Mouse (Mus musculus) neural tube, embryonic 12.5 days (tissue): ENCODE results near the gene Tjp1. TPM values are rescaled to one million over a fixed set of nuclear protein-coding genes. Genes with fewer than 3 reads are reported as not detected.
A peak's percentile ranks its signal among the peaks of the same experiment; 100 is the strongest.

Source experiments
- ATAC-seq: fragments of 200-750 bp; cut with Nextera tagmentation; 2 replicates; pipeline ENCODE4 v1.8.0; 2017; ENCODE audit warnings: low read depth, mild to moderate bottlenecking, moderate TSS enrichment, moderate library complexity; ENCODE audit not compliant: low FRiP score
- H3K27ac ChIP-seq: fragments of 300-500 bp; sonication (generic); 2 replicates; pipeline ENCODE4 v1.5.1; 2016
- H3K27me3 ChIP-seq: fragments of 300-500 bp; sonication (generic); replicated peaks from 2 replicates; pipeline ENCODE4 v1.6.1; 2016; ENCODE audit warnings: mild to moderate bottlenecking
- H3K36me3 ChIP-seq: fragments of 300-500 bp; sonication (generic); 2 replicates; pipeline ENCODE4 v1.6.1; 2016; ENCODE audit warnings: mild to moderate bottlenecking
- H3K4me1 ChIP-seq: fragments of 300-500 bp; sonication (generic); 2 replicates; pipeline ENCODE4 v1.6.1; 2016
- H3K4me2 ChIP-seq: fragments of 300-500 bp; sonication (generic); replicated peaks from 2 replicates; pipeline ENCODE4 v1.6.1; 2016; ENCODE audit warnings: mild to moderate bottlenecking
- H3K4me3 ChIP-seq: fragments of 300-500 bp; sonication (generic); 2 replicates; pipeline ENCODE4 v1.5.1; 2016
- H3K9ac ChIP-seq: fragments of 300-500 bp; sonication (generic); 2 replicates; pipeline ENCODE4 v1.6.1; 2016; ENCODE audit warnings: mild to moderate bottlenecking
- H3K9me3 ChIP-seq: fragments of 300-500 bp; sonication (generic); 2 replicates; pipeline ENCODE4 v1.6.1; 2016; ENCODE audit warnings: mild to moderate bottlenecking
- WGBS: fragments of 180-500 bp; shearing (Covaris S2); methylation state at CpG from one replicate; pipeline ENCODE4 v1.1.7; 2016; 5-methylcytosine and 5-hydroxymethylcytosine counted together
- polyA plus RNA-seq: library from polyadenylated mRNA; unstranded; fragments of >200 nt; fragmentation: Nextera tagmentation; extraction: Ambion mirVana; gene quantifications from 2 replicates; pipeline ENCODE4 v1.2.1, GENCODE M21; 2016

Gene Tjp1
- polyA plus RNA-seq, 1 experiment from 2014 or later: 27.4 TPM

DNA sequence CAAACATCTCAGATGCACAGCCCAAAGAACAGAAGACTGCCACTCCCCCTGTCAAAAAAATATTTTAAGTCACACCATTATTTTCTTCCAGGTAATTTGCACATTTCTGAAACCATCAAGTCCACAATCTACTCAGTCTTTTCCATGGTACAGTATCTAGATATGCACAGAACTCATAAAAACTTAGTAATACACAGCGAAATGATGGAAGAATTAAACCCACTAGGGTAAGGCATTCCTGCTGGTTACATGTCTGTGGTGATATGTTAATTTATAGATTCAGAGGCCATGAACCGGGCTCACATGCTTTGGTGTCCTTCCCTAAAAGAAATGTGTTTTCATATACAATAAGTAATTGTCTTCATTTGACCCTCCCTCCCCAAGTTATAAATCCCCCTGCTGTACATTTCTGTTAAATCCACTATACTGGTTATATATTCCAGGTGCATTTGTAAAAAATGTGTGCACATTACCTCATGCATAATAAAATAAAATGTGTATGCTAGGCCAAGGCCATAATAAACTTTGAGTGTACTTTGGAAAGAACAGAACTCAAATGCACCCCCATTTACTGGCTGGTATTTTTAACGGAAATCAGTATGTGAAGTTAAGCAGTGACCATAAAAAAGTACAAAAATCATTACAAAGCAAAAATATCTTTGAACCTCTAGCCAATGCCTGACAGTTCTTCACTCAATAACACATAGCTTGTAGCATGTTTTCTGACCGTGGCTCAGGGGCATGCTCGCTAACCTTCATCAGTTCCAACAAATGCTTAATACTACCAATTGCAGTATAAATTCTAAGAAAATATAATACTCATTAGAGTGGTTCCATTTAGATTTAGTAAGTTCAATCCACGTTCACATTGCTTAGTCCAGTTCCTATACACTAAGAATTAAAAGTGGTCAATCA lies 230.6 kb downstream of the Tjp1 start:
- ATAC-seq: no peak
- Histone ChIP-seq H3K36me3 (peaks cover 36% of the 10 kb centered on the region), H3K4me3 (no peak overlapping the region), H3K9ac (no peak overlapping the region), H3K27me3 (no peaks in the 10 kb centered on the region), H3K4me2 (no peak overlapping the region), H3K27ac (no peak overlapping the region), H3K9me3 (no peaks in the 10 kb centered on the region), H3K4me1 (no peaks in the 10 kb centered on the region)
- WGBS: 93% methylated on average over 6 of the region's 6 CpGs

DNA sequence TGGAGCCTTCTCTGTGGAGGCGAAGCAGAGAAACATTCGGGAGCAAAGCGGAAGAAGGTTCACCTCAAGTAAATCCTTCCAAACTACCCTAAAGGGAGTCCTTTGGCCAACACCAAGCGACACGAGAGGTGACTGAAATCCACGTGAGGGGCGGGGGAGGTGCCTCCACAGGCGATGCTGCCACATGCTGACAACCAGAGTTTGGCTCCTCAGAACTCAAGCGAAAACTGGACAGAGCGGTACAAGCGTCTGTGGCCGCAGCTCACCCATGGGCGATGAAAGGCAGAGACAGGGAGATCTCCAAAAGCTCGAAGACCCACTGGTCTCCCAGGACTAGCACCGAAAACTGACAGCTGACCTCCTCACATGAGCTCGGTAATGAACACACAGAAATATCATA lies 244.7 kb downstream of the Tjp1 start:
- Histone ChIP-seq H3K9ac (no peak overlapping the region), H3K9me3 (no peaks in the 10 kb centered on the region), H3K36me3 (no peaks in the 10 kb centered on the region), H3K4me3 (no peak overlapping the region), H3K4me2 (no peak overlapping the region), H3K27ac (no peak overlapping the region), H3K4me1 (peaks cover 7% of the 10 kb centered on the region; the same call in 1 of the 2 replicates), H3K27me3 (no peaks in the 10 kb centered on the region)
- no peak for ATAC-seq
- WGBS: 79% methylated on average over 16 of the region's 16 CpGs

DNA sequence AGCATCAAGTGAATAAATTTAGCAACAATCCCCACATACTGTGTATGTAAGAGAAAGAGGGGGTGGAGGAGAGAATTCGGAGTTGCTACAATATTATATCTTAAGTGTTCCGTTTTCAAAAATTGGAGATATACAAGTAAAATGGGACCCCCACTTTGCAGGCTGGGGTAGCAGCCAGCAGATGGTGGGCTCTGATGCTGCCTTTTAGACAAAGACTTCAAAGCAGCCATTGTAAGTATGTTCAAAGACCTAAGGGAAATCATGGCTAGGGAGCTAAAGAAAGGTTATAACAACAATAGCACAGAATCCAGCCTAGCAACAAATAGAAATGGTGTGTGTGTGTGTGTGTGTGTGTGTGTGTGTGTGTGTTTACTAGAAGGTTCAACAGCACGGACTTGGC lies 245.6 kb downstream of the Tjp1 start:
- H3K27me3 ChIP-seq: no peaks in the 10 kb centered on the region
- H3K4me2 ChIP-seq: no peak overlapping the region
- no peaks in the 10 kb centered on the region for H3K36me3 ChIP-seq
- no peak overlapping the region for H3K9ac ChIP-seq
- H3K4me1 ChIP-seq: peaks cover 7% of the 10 kb centered on the region; the same call in 1 of the 2 replicates
- no peak overlapping the region for H3K27ac ChIP-seq
- ATAC-seq: no peak
- H3K9me3 ChIP-seq: no peaks in the 10 kb centered on the region
- 55% methylated on average over 3 of the region's 3 CpGs for WGBS
- H3K4me3 ChIP-seq: no peak overlapping the region

GRCm38 (mm10) chr7:65280944-65281912 lies 246.4 kb downstream of the Tjp1 start:
- 65% methylated on average over 10 of the region's 10 CpGs for WGBS
- Histone ChIP-seq H3K27me3 (no peaks in the 10 kb centered on the region), H3K27ac (no peak overlapping the region), H3K4me3 (no peak overlapping the region), H3K36me3 (no peaks in the 10 kb centered on the region), H3K4me1 (peaks cover 7% of the 10 kb centered on the region; the same call in 1 of the 2 replicates), H3K9me3 (no peaks in the 10 kb centered on the region), H3K9ac (no peak overlapping the region), H3K4me2 (no peak overlapping the region)
- 0 out of 2 replicates have a peak, but pooled peaks have one; percentile 30 for ATAC-seq

DNA sequence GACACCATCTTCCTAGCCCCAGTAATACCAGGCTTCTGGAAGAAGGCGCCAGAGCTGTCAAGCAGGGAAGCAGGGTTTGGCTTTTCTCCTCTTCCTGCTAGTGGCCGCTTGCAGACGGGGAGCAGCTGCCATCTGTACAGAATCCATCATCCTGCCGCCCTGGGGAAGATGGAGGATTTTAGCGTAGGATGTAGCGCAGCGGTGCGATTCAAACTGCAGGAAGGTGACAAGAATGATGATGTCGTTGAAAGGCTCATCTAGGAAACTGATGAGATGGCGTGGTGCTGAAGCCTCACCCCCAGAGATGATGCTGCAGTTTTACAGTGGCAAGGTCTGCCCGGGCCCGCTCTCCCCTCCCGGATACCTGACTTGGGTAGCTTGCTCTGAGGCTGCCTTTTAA lies 248.3 kb downstream of the Tjp1 start:
- WGBS: 70% methylated on average over 13 of the region's 13 CpGs
- Histone ChIP-seq H3K27me3 (no peaks in the 10 kb centered on the region), H3K4me3 (no peak overlapping the region), H3K36me3 (no peaks in the 10 kb centered on the region), H3K9ac (no peak overlapping the region), H3K4me2 (no peak overlapping the region), H3K27ac (no peak overlapping the region), H3K4me1 (peaks cover 7% of the 10 kb centered on the region; the same call in 1 of the 2 replicates), H3K9me3 (no peaks in the 10 kb centered on the region)
- ATAC-seq: peak; percentile 34; the same call in 1 of the 2 replicates

GRCm38 (mm10) chr7:65275761-65276160 lies 251.8 kb downstream of the Tjp1 start:
- no peak for ATAC-seq
- Histone ChIP-seq H3K9ac (no peak overlapping the region), H3K4me3 (no peak overlapping the region), H3K27me3 (no peaks in the 10 kb centered on the region), H3K4me2 (no peak overlapping the region), H3K36me3 (no peaks in the 10 kb centered on the region), H3K9me3 (no peaks in the 10 kb centered on the region), H3K27ac (no peak overlapping the region), H3K4me1 (no peaks in the 10 kb centered on the region)
- WGBS: 87% methylated on average over 4 of the region's 4 CpGs

- Histone ChIP-seq H3K4me3 (no peak overlapping the region), H3K9ac (no peak overlapping the region), H3K27ac (no peak overlapping the region), H3K4me2 (no peak overlapping the region), H3K4me1 (no peaks in the 10 kb centered on the region), H3K27me3 (no peaks in the 10 kb centered on the region), H3K36me3 (no peaks in the 10 kb centered on the region), H3K9me3 (no peaks in the 10 kb centered on the region)
- ATAC-seq: no peak
- WGBS: 87% methylated on average over 5 of the region's 5 CpGs
These were observed 253.4 kb downstream of the Tjp1 start for GRCm38 (mm10) chr7:65274216-65274615.

DNA sequence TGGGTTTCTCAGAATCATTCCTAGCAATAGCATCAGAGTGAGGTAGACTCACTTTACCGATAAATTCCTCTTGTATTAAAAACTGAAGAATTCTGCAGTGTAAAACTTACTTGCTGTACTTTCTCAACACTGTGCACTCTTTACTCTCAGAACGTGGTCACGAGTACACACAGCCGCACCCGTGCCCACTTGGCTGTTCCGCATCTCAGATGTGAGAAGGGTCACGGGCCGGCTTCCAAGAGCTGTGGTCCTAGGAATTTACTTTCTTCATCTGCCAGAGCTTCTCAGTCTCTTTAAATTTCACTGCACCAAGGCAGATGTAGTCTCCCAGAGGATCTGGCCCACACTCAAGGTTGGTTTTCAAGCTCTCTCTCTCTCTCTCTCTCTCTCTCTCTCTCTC lies 277.9 kb downstream of the Tjp1 start:
- no peaks in the 10 kb centered on the region for H3K36me3 ChIP-seq
- no peak overlapping the region for H3K4me3 ChIP-seq
- ATAC-seq: no peak
- no peak overlapping the region for H3K9ac ChIP-seq
- no peak overlapping the region for H3K4me2 ChIP-seq
- WGBS: 92% methylated on average over 8 of the region's 8 CpGs
- H3K9me3 ChIP-seq: 0 out of 2 replicates have a peak, but pooled peaks cover under 1% of the 10 kb centered on the region
- H3K27me3 ChIP-seq: no peaks in the 10 kb centered on the region
- no peaks in the 10 kb centered on the region for H3K4me1 ChIP-seq
- H3K27ac ChIP-seq: no peak overlapping the region

Other genes starting within 250 kb of the Tjp1 start
- gene Tarsl2, start 117.1 kb upstream of the Tjp1 start, polyA plus RNA-seq: 12.4 and 14.1 TPM in 2 replicates
- 66.6 and 67.1 TPM in 2 replicates for gene Tm2d3, start 163.4 kb upstream of the Tjp1 start, polyA plus RNA-seq